Mouse (Mus musculus) C2C12 (cell line): Measurements from ENCODE around the gene Nes.

Experiments
- CTCF ChIP-seq: IDR thresholded peaks from one replicate; pipeline ENCODE4 v1.5.1; 2011; ENCODE audit not compliant: control insufficient read depth, insufficient read depth, insufficient read length
- FOSL1 ChIP-seq: IDR thresholded peaks from one replicate; pipeline ENCODE4 v1.8.0; 2011; ENCODE audit warnings: mild to moderate bottlenecking, low read length; ENCODE audit not compliant: poor library complexity, insufficient read depth, severe bottlenecking
- MYOG ChIP-seq: IDR thresholded peaks from one replicate; pipeline ENCODE4 v1.6.1; 2011; ENCODE audit not compliant: control insufficient read depth, insufficient read length; ENCODE audit errors: extremely low read depth
- USF1 ChIP-seq: IDR thresholded peaks from one replicate; pipeline ENCODE4 v1.6.1; 2011; ENCODE audit warnings: low read depth, mild to moderate bottlenecking, control low read depth, moderate library complexity

- TF ChIP-seq CTCF (no peak), USF1 (no peak), MYOG (no peak), FOSL1 (no peak)
Observed at GRCm38 (mm10) chr3:87983627-87984026, 12.7 kb downstream of the Nes start.
